Mouse (Mus musculus): ENCODE measurements around the gene Gm10100. TPM values are rescaled to one million over a fixed set of nuclear protein-coding genes. Genes with fewer than 3 reads are reported as not detected.

Gene Gm10100
- total RNA-seq (2012; rRNA removed), result not detected in 2 replicates
- polyA plus RNA-seq (2012; ENCODE audit: insufficient read depth in 1 of 2, insufficient read length in 2 of 2, low read depth in 1 of 2, low replicate concordance in 2 of 2, missing spikeins in 1 of 2), result not detected

GRCm38 (mm10) chr10:77726186-77726585 lies at the start of gene Gm10100:
Gene Gm10100 (plus strand): TSS chr10:77726486.
- no peak for DNase-seq (ENCODE audit: low read depth, low spot score)
- Histone ChIP-seq H3K4me1 (ENCODE audit: control insufficient read depth in 1 of 2, insufficient read depth in 2 of 2, low read length in 2 of 2) (no peaks in the 10 kb centered on the region), H3K36me3 (ENCODE audit: control insufficient read depth in 1 of 2, insufficient read depth in 2 of 2, low read length in 2 of 2) (no peaks in the 10 kb centered on the region), H3K27me3 (ENCODE audit: control insufficient read depth in 1 of 2, insufficient read depth in 2 of 2, low read length in 2 of 2) (peaks cover 0 to under 1% of the 10 kb centered on the region in 2 experiments; a peak in 1 of 4 replicates), H3K9ac (ENCODE audit: control insufficient read depth, low read depth, low read length, poor library complexity, severe bottlenecking) (no peak within 1 kb of the TSS), H3K4me3 (ENCODE audit: control insufficient read depth in 1 of 2, insufficient read depth in 1 of 2, low read depth in 2 of 2, low read length in 2 of 2) (no peak within 1 kb of the TSS), H3K9me3 (replicated peaks; ENCODE audit: insufficient read depth, low read length) (no peaks in the 10 kb centered on the region), H3K27ac (ENCODE audit: control insufficient read depth, low read depth, low read length) (no peak within 1 kb of the TSS), H3K79me2 (ENCODE audit: control insufficient read depth, insufficient read depth, low read length, poor library complexity) (no peaks in the 10 kb centered on the region)
- TF ChIP-seq NELFE (IDR thresholded peaks at IDR 0.05; ENCODE audit: low read depth, low read length) (no peak), KAT2A (conservative IDR thresholded peaks at IDR 0.05; ENCODE audit: low read depth, low read length) (no peak), ZMIZ1 (IDR thresholded peaks at IDR 0.05; ENCODE audit: low read depth, low read length) (no peak), MEF2A (IDR thresholded peaks at IDR 0.05; ENCODE audit: extremely low read depth, insufficient replicate concordance, low read depth, low read length, poor library complexity, severe bottlenecking) (no peak), ETS1 (IDR thresholded peaks at IDR 0.05; ENCODE audit: low read depth, low read length) (no peak), GATA1 (IDR thresholded peaks at IDR 0.05; ENCODE audit: low read depth, low read length) (no peak), GABPA (IDR thresholded peaks at IDR 0.05; ENCODE audit: low read depth, low read length) (no peak), E2F4 (IDR thresholded peaks at IDR 0.05; ENCODE audit: borderline replicate concordance, low read depth, low read length) (no peak), BHLHE40 (IDR thresholded peaks at IDR 0.05; ENCODE audit: borderline replicate concordance, low read depth, low read length) (no peak)

- Histone ChIP-seq H3K9me3 (replicated peaks; ENCODE audit: insufficient read depth, low read length) (no peaks in the 10 kb centered on the region), H3K79me2 (ENCODE audit: control insufficient read depth, insufficient read depth, low read length, poor library complexity) (no peaks in the 10 kb centered on the region), H3K4me1 (ENCODE audit: control insufficient read depth in 1 of 2, insufficient read depth in 2 of 2, low read length in 2 of 2) (no peaks in the 10 kb centered on the region), H3K27ac (ENCODE audit: control insufficient read depth, low read depth, low read length) (no peak overlapping the region), H3K27me3 (ENCODE audit: control insufficient read depth in 1 of 2, insufficient read depth in 2 of 2, low read length in 2 of 2) (peaks cover 4 to 7% of the 10 kb centered on the region in 2 experiments; a peak in 3 of 4 replicates), H3K36me3 (ENCODE audit: control insufficient read depth in 1 of 2, insufficient read depth in 2 of 2, low read length in 2 of 2) (no peaks in the 10 kb centered on the region), H3K9ac (ENCODE audit: control insufficient read depth, low read depth, low read length, poor library complexity, severe bottlenecking) (no peak overlapping the region), H3K4me3 (ENCODE audit: control insufficient read depth in 1 of 2, insufficient read depth in 1 of 2, low read depth in 2 of 2, low read length in 2 of 2) (no peak overlapping the region)
- no peak for TF ChIP-seq NRF1 (IDR thresholded peaks at IDR 0.05; ENCODE audit: insufficient read depth, low read depth, low read length, poor library complexity, severe bottlenecking)
- DNase-seq (ENCODE audit: low read depth, low spot score), result no peak
Observed at GRCm38 (mm10) chr10:77677562-77677961, 48.7 kb upstream of the Gm10100 start.

- Histone ChIP-seq H3K27me3 (ENCODE audit: control insufficient read depth in 1 of 2, insufficient read depth in 2 of 2, low read length in 2 of 2) (peaks cover 11 to 17% of the 10 kb centered on the region in 2 experiments), H3K27ac (ENCODE audit: control insufficient read depth, low read depth, low read length) (no peak overlapping the region), H3K79me2 (ENCODE audit: control insufficient read depth, insufficient read depth, low read length, poor library complexity) (no peaks in the 10 kb centered on the region), H3K36me3 (ENCODE audit: control insufficient read depth in 1 of 2, insufficient read depth in 2 of 2, low read length in 2 of 2) (no peaks in the 10 kb centered on the region), H3K9me3 (replicated peaks; ENCODE audit: insufficient read depth, low read length) (no peaks in the 10 kb centered on the region), H3K4me1 (ENCODE audit: control insufficient read depth in 1 of 2, insufficient read depth in 2 of 2, low read length in 2 of 2) (no peaks in the 10 kb centered on the region), H3K9ac (ENCODE audit: control insufficient read depth, low read depth, low read length, poor library complexity, severe bottlenecking) (no peak overlapping the region), H3K4me3 (ENCODE audit: control insufficient read depth in 1 of 2, insufficient read depth in 1 of 2, low read depth in 2 of 2, low read length in 2 of 2) (no peak overlapping the region)
- TF ChIP-seq ZC3H11A (IDR thresholded peaks at IDR 0.05; ENCODE audit: low read depth, low read length), result no peak
- TF ChIP-seq GABPA (IDR thresholded peaks at IDR 0.05; ENCODE audit: low read depth, low read length), result no peak
- TF ChIP-seq TCF12 (IDR thresholded peaks at IDR 0.05; ENCODE audit: low read depth, low read length), result no peak
- TF ChIP-seq MYB (IDR thresholded peaks at IDR 0.05; ENCODE audit: low read depth, low read length), result no peak
- TF ChIP-seq USF1 (IDR thresholded peaks at IDR 0.05; ENCODE audit: low read depth, low read length), result no peak
- TF ChIP-seq NELFE (IDR thresholded peaks at IDR 0.05; ENCODE audit: low read depth, low read length), result no peak
- TF ChIP-seq ZKSCAN1 (IDR thresholded peaks at IDR 0.05; ENCODE audit: low read depth, low read length), result no peak
- no peak for DNase-seq (ENCODE audit: low read depth, low spot score)
Observed at GRCm38 (mm10) chr10:77682994-77683393, 43.3 kb upstream of the Gm10100 start.

Data from MEL (cell line).